Mouse (Mus musculus) myocyte (in vitro differentiated cells): ENCODE measurements around the gene Fyn.

ENCODE experiments used
- MYOD1 ChIP-seq, 3 experiments: IDR thresholded peaks; one replicate each; pipeline ENCODE4 v1.6.1; 2011; ENCODE audit warnings: control low read depth in 2 of 3, low read depth in 2 of 3, mild to moderate bottlenecking in 2 of 3, moderate library complexity in 1 of 3; ENCODE audit not compliant: insufficient read length in 2 of 3, control insufficient read depth in 1 of 3
- TCF12 ChIP-seq: IDR thresholded peaks from one replicate; pipeline ENCODE4 v1.6.1; 2011; ENCODE audit warnings: mild to moderate bottlenecking, control low read depth; ENCODE audit not compliant: poor library complexity, insufficient read depth, severe bottlenecking
- TCF3 ChIP-seq: IDR thresholded peaks from one replicate; pipeline ENCODE4 v1.6.1; 2011; ENCODE audit warnings: low read depth, control low read depth; ENCODE audit not compliant: insufficient read length

- TF ChIP-seq MYOD1 (IDR thresholded peaks at IDR 0.05; ENCODE audit: control insufficient read depth in 1 of 3, insufficient read length in 2 of 3, low read depth in 2 of 3), result no peak
- TF ChIP-seq TCF12, result no peak
- TF ChIP-seq TCF3, result no peak
Observed at GRCm38 (mm10) chr10:39445870-39446269, 77.2 kb downstream of the Fyn start.
